Mouse (Mus musculus) liver, embryonic 15.5 days (tissue): ENCODE results near the gene Arsa. TPM values are rescaled to one million over a fixed set of nuclear protein-coding genes. Genes with fewer than 3 reads are reported as not detected.

Experiments
- ATAC-seq: fragments of 200-750 bp; cut with Nextera tagmentation; 2 replicates; pipeline ENCODE4 v1.8.0; 2017; ENCODE audit warnings: moderate number of reproducible peaks, mild to moderate bottlenecking, moderate library complexity; ENCODE audit not compliant: insufficient read depth
- H3K27ac ChIP-seq: fragments of 300-500 bp; sonication (generic); replicated peaks from 2 replicates; pipeline ENCODE4 v1.5.1; 2015; ENCODE audit warnings: mild to moderate bottlenecking, inconsistent platforms
- H3K27me3 ChIP-seq: fragments of 300-500 bp; sonication (generic); 2 replicates; pipeline ENCODE4 v1.6.1; 2015; ENCODE audit warnings: mild to moderate bottlenecking, inconsistent platforms
- H3K36me3 ChIP-seq: fragments of 300-500 bp; sonication (generic); replicated peaks from 2 replicates; pipeline ENCODE4 v1.6.1; 2015; ENCODE audit warnings: moderate library complexity, mild to moderate bottlenecking, inconsistent platforms
- H3K4me1 ChIP-seq: fragments of 300-500 bp; sonication (generic); replicated peaks from 2 replicates; pipeline ENCODE4 v1.6.1; 2015; ENCODE audit warnings: inconsistent platforms
- H3K4me2 ChIP-seq: fragments of 300-500 bp; sonication (generic); 2 replicates; pipeline ENCODE4 v1.6.1; 2015; ENCODE audit warnings: moderate library complexity, mild to moderate bottlenecking, inconsistent platforms
- H3K4me3 ChIP-seq: fragments of 300-500 bp; sonication (generic); replicated peaks from 2 replicates; pipeline ENCODE4 v1.5.1; 2015; ENCODE audit warnings: mild to moderate bottlenecking, inconsistent platforms
- H3K9ac ChIP-seq: fragments of 300-500 bp; sonication (generic); 2 replicates; pipeline ENCODE4 v1.6.1; 2015; ENCODE audit warnings: moderate library complexity, mild to moderate bottlenecking, inconsistent platforms
- H3K9me3 ChIP-seq: fragments of 300-500 bp; sonication (generic); replicated peaks from 2 replicates; pipeline ENCODE4 v1.6.1; 2016; ENCODE audit warnings: inconsistent platforms
- WGBS: fragments of 180-500 bp; shearing (Covaris S2); methylation state at CpG from one replicate; pipeline ENCODE4 v1.1.7; 2015; ENCODE audit warnings: mixed read lengths; ENCODE audit not compliant: insufficient replicate concordance; 5-methylcytosine and 5-hydroxymethylcytosine counted together
- polyA plus RNA-seq: library from polyadenylated mRNA; unstranded; fragments of >200 nt; fragmentation: Nextera tagmentation; extraction: Ambion mirVana; gene quantifications from 2 replicates; pipeline ENCODE4 v1.2.1, GENCODE M21; 2015

Arsa gene
- polyA plus RNA-seq, 1 experiment from 2014 or later = 5.0 TPM

GRCm38 (mm10) chr15:89488611-89489117, 11.4 kb upstream of the Arsa start:
- Histone ChIP-seq H3K9ac (no peak overlapping the region), H3K4me3 (no peak overlapping the region), H3K27ac (no peak overlapping the region), H3K4me1 (no peaks in the 10 kb centered on the region), H3K9me3 (no peaks in the 10 kb centered on the region), H3K4me2 (no peak overlapping the region), H3K36me3 (no peaks in the 10 kb centered on the region), H3K27me3 (no peaks in the 10 kb centered on the region)
- no peak for ATAC-seq
- 45% methylated on average over 14 of the region's 14 CpGs for WGBS

- no peaks in the 10 kb centered on the region for H3K9me3 ChIP-seq
- no peak overlapping the region for H3K27ac ChIP-seq
- H3K36me3 ChIP-seq = no peaks in the 10 kb centered on the region
- H3K4me2 ChIP-seq = no peak overlapping the region
- no peaks in the 10 kb centered on the region for H3K27me3 ChIP-seq
- H3K9ac ChIP-seq = no peak overlapping the region
- H3K4me1 ChIP-seq = no peaks in the 10 kb centered on the region
- no peak overlapping the region for H3K4me3 ChIP-seq
- ATAC-seq = no peak
- WGBS = 44% methylated on average over 12 of the region's 12 CpGs
Observed at GRCm38 (mm10) chr15:89488182-89488581, 11.0 kb upstream of the Arsa start.

- H3K27me3 ChIP-seq = no peaks in the 10 kb centered on the region
- 69% methylated on average over 8 of the region's 8 CpGs for WGBS
- H3K4me2 ChIP-seq = no peak overlapping the region
- H3K4me3 ChIP-seq = no peak overlapping the region
- H3K36me3 ChIP-seq = no peaks in the 10 kb centered on the region
- no peak overlapping the region for H3K9ac ChIP-seq
- ATAC-seq = no peak
- no peaks in the 10 kb centered on the region for H3K9me3 ChIP-seq
- H3K4me1 ChIP-seq = peaks cover 20% of the 10 kb centered on the region
- H3K27ac ChIP-seq = no peak overlapping the region
Observed at GRCm38 (mm10) chr15:89480584-89480983, 3.4 kb upstream of the Arsa start.

GRCm38 (mm10) chr15:89478622-89479021, 1.4 kb upstream of the Arsa start:
- Histone ChIP-seq H3K27me3 (no peaks in the 10 kb centered on the region), H3K36me3 (no peaks in the 10 kb centered on the region), H3K4me2 (no peak overlapping the region), H3K4me1 (peaks cover 26% of the 10 kb centered on the region), H3K9me3 (no peaks in the 10 kb centered on the region), H3K4me3 (no peak overlapping the region), H3K27ac (no peak overlapping the region), H3K9ac (no peak overlapping the region)
- no peak for ATAC-seq
- 60% methylated on average over 3 of the region's 3 CpGs for WGBS

- ATAC-seq = no peak
- no peaks in the 10 kb centered on the region for H3K9me3 ChIP-seq
- 61% methylated on average over 8 of the region's 8 CpGs for WGBS
- H3K36me3 ChIP-seq = no peaks in the 10 kb centered on the region
- H3K4me3 ChIP-seq = no peak overlapping the region
- H3K27ac ChIP-seq = no peak overlapping the region
- H3K27me3 ChIP-seq = no peaks in the 10 kb centered on the region
- H3K4me1 ChIP-seq = peaks cover 26% of the 10 kb centered on the region
- H3K9ac ChIP-seq = no peak overlapping the region
- H3K4me2 ChIP-seq = no peak overlapping the region
Observed at GRCm38 (mm10) chr15:89477806-89478205, 581 bp upstream of the Arsa start.

GRCm38 (mm10) chr15:89476475-89476815, 780 bp downstream of the Arsa start:
- H3K9me3 ChIP-seq = no peaks in the 10 kb centered on the region
- peaks cover 26% of the 10 kb centered on the region for H3K4me1 ChIP-seq
- H3K27ac ChIP-seq = peak overlapping the region; percentile 68
- no peaks in the 10 kb centered on the region for H3K27me3 ChIP-seq
- H3K4me3 ChIP-seq = peak overlapping the region; percentile 64
- H3K36me3 ChIP-seq = no peaks in the 10 kb centered on the region
- no peak for ATAC-seq
- peak overlapping the region; percentile 89 for H3K4me2 ChIP-seq
- 3% methylated on average over 5 of the region's 5 CpGs for WGBS
- peak overlapping the region; percentile 54; the same call in 1 of the 2 replicates for H3K9ac ChIP-seq

- H3K27me3 ChIP-seq = no peaks in the 10 kb centered on the region
- peak overlapping the region; percentile 68 for H3K27ac ChIP-seq
- H3K9ac ChIP-seq = peak overlapping the region; percentile 56
- 9% methylated on average over 44 of the region's 44 CpGs for WGBS
- H3K9me3 ChIP-seq = no peaks in the 10 kb centered on the region
- H3K4me2 ChIP-seq = peak overlapping the region; percentile 89
- peaks cover 26% of the 10 kb centered on the region for H3K4me1 ChIP-seq
- H3K4me3 ChIP-seq = peak overlapping the region; percentile 64
- H3K36me3 ChIP-seq = no peaks in the 10 kb centered on the region
- peak; percentile 95 for ATAC-seq
Observed at GRCm38 (mm10) chr15:89475611-89476474, 1.4 kb downstream of the Arsa start.

- 44% methylated on average over 7 of the region's 7 CpGs for WGBS
- ATAC-seq = no peak
- peaks cover 26% of the 10 kb centered on the region for H3K4me1 ChIP-seq
- 0 out of 2 replicates have a peak overlapping the region, but pooled peaks have one; percentile 56 for H3K9ac ChIP-seq
- peak overlapping the region; percentile 64 for H3K4me3 ChIP-seq
- H3K36me3 ChIP-seq = no peaks in the 10 kb centered on the region
- no peaks in the 10 kb centered on the region for H3K9me3 ChIP-seq
- H3K27ac ChIP-seq = no peak overlapping the region
- H3K4me2 ChIP-seq = peak overlapping the region; percentile 89
- no peaks in the 10 kb centered on the region for H3K27me3 ChIP-seq
Observed at GRCm38 (mm10) chr15:89475293-89475600, 2.0 kb downstream of the Arsa start.

- no peak overlapping the region for H3K4me3 ChIP-seq
- no peak for ATAC-seq
- H3K36me3 ChIP-seq = no peaks in the 10 kb centered on the region
- H3K27me3 ChIP-seq = no peaks in the 10 kb centered on the region
- peaks cover 26% of the 10 kb centered on the region for H3K4me1 ChIP-seq
- H3K4me2 ChIP-seq = peak overlapping the region; percentile 89; the same call in 1 of the 2 replicates
- no peaks in the 10 kb centered on the region for H3K9me3 ChIP-seq
- H3K27ac ChIP-seq = no peak overlapping the region
- H3K9ac ChIP-seq = no peak overlapping the region
- 80% methylated on average over 19 of the region's 19 CpGs for WGBS
Observed at GRCm38 (mm10) chr15:89474596-89475292, 2.5 kb downstream of the Arsa start.

GRCm38 (mm10) chr15:89473921-89474320, 3.3 kb downstream of the Arsa start:
- no peaks in the 10 kb centered on the region for H3K9me3 ChIP-seq
- no peaks in the 10 kb centered on the region for H3K36me3 ChIP-seq
- WGBS = 86% methylated on average over 8 of the region's 8 CpGs
- no peak for ATAC-seq
- H3K9ac ChIP-seq = no peak overlapping the region
- no peaks in the 10 kb centered on the region for H3K27me3 ChIP-seq
- H3K4me3 ChIP-seq = no peak overlapping the region
- H3K4me2 ChIP-seq = no peak overlapping the region
- H3K4me1 ChIP-seq = peaks cover 26% of the 10 kb centered on the region
- no peak overlapping the region for H3K27ac ChIP-seq

- ATAC-seq = no peak
- Histone ChIP-seq H3K4me2 (no peak overlapping the region), H3K27ac (no peak overlapping the region), H3K9ac (no peak overlapping the region), H3K36me3 (no peaks in the 10 kb centered on the region), H3K4me3 (no peak overlapping the region), H3K4me1 (peaks cover 26% of the 10 kb centered on the region), H3K9me3 (no peaks in the 10 kb centered on the region), H3K27me3 (no peaks in the 10 kb centered on the region)
- 76% methylated on average over 9 of the region's 9 CpGs for WGBS
Observed at GRCm38 (mm10) chr15:89473370-89473769, 3.9 kb downstream of the Arsa start.
